Mouse (Mus musculus): ENCODE results near the gene Btg2. TPM values are rescaled to one million over a fixed set of nuclear protein-coding genes. Genes with fewer than 3 reads are reported as not detected.

Btg2 gene
- total and polyA plus RNA-seq, 3 experiments = 7.2 to 19.7 (median 11.6) TPM

DNA sequence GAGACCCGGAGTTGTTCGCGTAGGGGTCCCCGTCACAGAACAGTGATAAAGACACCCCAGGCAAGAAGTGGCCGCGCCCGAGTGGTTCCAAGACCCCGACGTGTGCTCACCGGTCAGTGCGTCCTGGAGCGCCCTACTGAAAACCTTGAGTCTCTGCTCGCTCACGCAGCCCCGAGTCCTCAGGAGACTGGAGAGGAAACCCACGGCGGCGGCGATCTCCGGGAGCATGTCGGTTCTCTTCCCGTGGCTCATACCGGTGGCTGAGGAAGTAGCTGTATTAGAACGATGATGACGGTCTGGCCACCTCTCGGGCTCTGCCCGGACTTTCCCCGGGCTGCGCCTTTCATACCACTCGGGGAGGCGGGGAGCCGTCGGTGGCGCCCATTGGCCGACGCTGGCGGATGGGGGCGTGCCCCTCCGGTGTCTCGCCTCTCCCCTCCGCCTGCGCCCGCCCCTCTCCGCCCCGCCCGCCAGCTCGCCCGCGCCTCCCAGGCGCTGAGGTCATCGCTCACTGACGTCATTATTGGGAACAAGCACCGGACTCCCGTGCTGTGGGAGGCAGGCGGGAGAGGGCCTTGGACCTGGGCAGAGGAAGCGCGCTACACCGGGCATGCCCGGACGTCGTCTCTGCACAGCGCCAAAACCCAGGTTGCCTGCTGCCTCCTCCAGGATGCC lies at the start of gene Btg2 (continued):
- no peak for TF ChIP-seq ZNF384 (IDR thresholded peaks at IDR 0.05; ENCODE audit: low read depth, low read length)

DNA sequence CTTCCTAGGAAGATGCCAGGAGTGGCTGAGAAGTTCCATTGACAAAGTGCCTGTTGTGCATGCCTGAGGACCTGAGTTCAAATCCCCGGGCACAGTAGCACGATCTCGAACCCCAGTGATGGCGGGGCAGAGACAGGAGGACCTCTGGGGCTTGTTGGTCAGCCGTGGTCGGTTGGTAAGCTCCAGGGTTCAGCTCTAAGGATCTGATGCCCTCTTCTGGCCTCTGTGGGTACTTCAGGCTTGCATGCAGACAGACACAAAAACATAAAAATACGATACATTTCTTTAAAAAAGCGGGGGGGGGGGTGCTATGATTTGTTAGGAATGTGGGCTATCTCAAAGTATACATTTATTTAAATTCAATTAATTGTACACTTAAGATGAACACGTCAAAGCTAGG lies 43.3 kb upstream of the Btg2 start:
- in situ Hi-C loops (cut with MboI; ENCODE audit: low pct_ligation_motif_present, low pct_unique_long_range_greater_than_20kb, low sequenced_read_pairs) (no loop called here), dilution Hi-C loops (cut with MboI; ENCODE audit: extremely low pct_ligation_motif_present, extremely low pct_unique_long_range_greater_than_20kb, low sequenced_read_pairs) (no loop called here)
- DNase-seq (ENCODE audit: extremely low read depth) = peak; percentile 50
- H3K4me3 ChIP-seq (replicated peaks in 1 of 3; ENCODE audit: low read depth in 2 of 3, low read length in 2 of 3, poor library complexity in 1 of 3) = no peak overlapping the region
- peaks cover 9% of the 10 kb centered on the region for H3K9me3 ChIP-seq (replicated peaks; ENCODE audit: low read length)
- TF ChIP-seq CTCF (conservative IDR thresholded peaks at IDR 0.05 in 1 of 2, IDR thresholded peaks at IDR 0.05 in 1 of 2; ENCODE audit: low read depth in 2 of 2, low read length in 2 of 2) = peak; percentile 40 to 73; a peak in 3 of 4 replicates
- TF ChIP-seq ZC3H11A (IDR thresholded peaks at IDR 0.05; ENCODE audit: low read depth, low read length) = 0 out of 2 replicates have a peak, but pooled peaks have one; percentile 26
- peak; percentile 68 for TF ChIP-seq RAD21 (IDR thresholded peaks at IDR 0.05; ENCODE audit: low read depth, low read length)
- no peak for TF ChIP-seq ZMIZ1 (IDR thresholded peaks at IDR 0.05; ENCODE audit: low read depth, low read length)
- TF ChIP-seq JUN (IDR thresholded peaks at IDR 0.05; ENCODE audit: insufficient read depth, low read depth, low read length) = no peak
- TF ChIP-seq SMC3 (IDR thresholded peaks at IDR 0.05; ENCODE audit: low read depth, low read length) = peak; percentile 61
- TF ChIP-seq TBP (conservative IDR thresholded peaks at IDR 0.05; ENCODE audit: low read depth, low read length) = no peak
- H3K27ac ChIP-seq (ENCODE audit: insufficient read depth, low read depth) = no peak overlapping the region
- no peaks in the 10 kb centered on the region for H3K36me3 ChIP-seq (replicated peaks in 1 of 2; ENCODE audit: control insufficient read depth in 1 of 2, insufficient read depth in 1 of 2, low read length in 1 of 2)
- H3K27me3 ChIP-seq (replicated peaks) = peaks cover 22% of the 10 kb centered on the region
- H3K4me1 ChIP-seq (ENCODE audit: control insufficient read depth in 1 of 2, insufficient read depth in 2 of 2) = peaks cover 0 to 6% of the 10 kb centered on the region in 2 experiments; a peak in 1 of 4 replicates
- H3K79me2 ChIP-seq (replicated peaks; ENCODE audit: control insufficient read depth, extremely low read depth, insufficient read depth, poor library complexity, severe bottlenecking) = no peaks in the 10 kb centered on the region
- no peak overlapping the region for H3K4me2 ChIP-seq (ENCODE audit: insufficient read depth, low read depth, poor library complexity, severe bottlenecking)
- H3K9ac ChIP-seq (ENCODE audit: insufficient read depth, low read depth) = no peak overlapping the region

DNA sequence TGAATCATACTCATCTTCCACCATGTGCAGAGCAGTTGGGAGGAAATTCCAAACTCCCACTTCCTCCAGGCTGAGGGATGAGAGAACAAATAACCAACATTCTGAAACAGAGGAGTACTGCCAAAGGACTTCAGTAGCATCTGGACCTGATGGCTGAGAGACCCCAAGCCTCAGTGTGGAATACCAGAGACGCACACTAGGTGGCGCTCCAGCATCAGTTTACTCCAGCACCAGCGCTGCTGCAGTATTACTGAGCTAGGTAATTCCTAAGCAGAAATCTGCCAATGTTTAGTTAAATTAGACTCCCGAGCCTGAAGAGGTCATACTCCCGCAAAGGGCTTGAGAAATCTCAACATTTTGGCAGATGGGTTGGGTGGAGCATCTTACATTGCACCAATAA lies 41.3 kb upstream of the Btg2 start:
- peaks cover 0 to 6% of the 10 kb centered on the region in 2 experiments; a peak in 1 of 4 replicates for H3K4me1 ChIP-seq (ENCODE audit: control insufficient read depth in 1 of 2, insufficient read depth in 2 of 2)
- no peaks in the 10 kb centered on the region for H3K36me3 ChIP-seq (replicated peaks in 1 of 2; ENCODE audit: control insufficient read depth in 1 of 2, insufficient read depth in 1 of 2, low read length in 1 of 2)
- DNase-seq (ENCODE audit: extremely low read depth) = peak; percentile 75
- no peak overlapping the region for H3K4me3 ChIP-seq (replicated peaks in 1 of 3; ENCODE audit: low read depth in 2 of 3, low read length in 2 of 3, poor library complexity in 1 of 3)
- in situ Hi-C loops (cut with MboI; ENCODE audit: low pct_ligation_motif_present, low pct_unique_long_range_greater_than_20kb, low sequenced_read_pairs) = no loop called here
- H3K4me2 ChIP-seq (ENCODE audit: insufficient read depth, low read depth, poor library complexity, severe bottlenecking) = no peak overlapping the region
- H3K9ac ChIP-seq (ENCODE audit: insufficient read depth, low read depth) = no peak overlapping the region
- dilution Hi-C loops (cut with MboI; ENCODE audit: extremely low pct_ligation_motif_present, extremely low pct_unique_long_range_greater_than_20kb, low sequenced_read_pairs) = no loop called here
- no peaks in the 10 kb centered on the region for H3K79me2 ChIP-seq (replicated peaks; ENCODE audit: control insufficient read depth, extremely low read depth, insufficient read depth, poor library complexity, severe bottlenecking)
- peaks cover 9% of the 10 kb centered on the region for H3K9me3 ChIP-seq (replicated peaks; ENCODE audit: low read length)
- no peak overlapping the region for H3K27ac ChIP-seq (ENCODE audit: insufficient read depth, low read depth)
- peaks cover 27% of the 10 kb centered on the region for H3K27me3 ChIP-seq (replicated peaks)
- TF ChIP-seq ZNF384 (IDR thresholded peaks at IDR 0.05; ENCODE audit: low read depth, low read length) (no peak), SIN3A (IDR thresholded peaks at IDR 0.05; ENCODE audit: low read length) (no peak), GABPA (IDR thresholded peaks at IDR 0.05; ENCODE audit: insufficient replicate concordance, low read depth, low read length) (no peak), RCOR1 (conservative IDR thresholded peaks at IDR 0.05; ENCODE audit: low read depth, low read length) (0 out of 2 replicates have a peak, but pooled peaks have one; percentile 12), PAX5 (IDR thresholded peaks at IDR 0.05; ENCODE audit: low read length) (no peak), EP300 (IDR thresholded peaks at IDR 0.05; ENCODE audit: low read length) (no peak), MYC (IDR thresholded peaks at IDR 0.05; ENCODE audit: low read depth, low read length) (no peak), JUND (conservative IDR thresholded peaks at IDR 0.05; ENCODE audit: low read depth, low read length) (no peak), BHLHE40 (IDR thresholded peaks at IDR 0.05; ENCODE audit: low read depth, low read length) (no peak), MAZ (IDR thresholded peaks at IDR 0.05; ENCODE audit: low read depth, low read length) (no peak), MXI1 (IDR thresholded peaks at IDR 0.05; ENCODE audit: low read depth, low read length) (no peak), USF2 (conservative IDR thresholded peaks at IDR 0.05; ENCODE audit: low read depth, low read length) (no peak), ETS1 (conservative IDR thresholded peaks at IDR 0.05; ENCODE audit: low read depth, low read length) (no peak), MAFK (IDR thresholded peaks at IDR 0.05; ENCODE audit: insufficient replicate concordance, low read length) (no peak), ZMIZ1 (IDR thresholded peaks at IDR 0.05; ENCODE audit: low read depth, low read length) (no peak), POLR2AphosphoS2 (IDR thresholded peaks at IDR 0.05; ENCODE audit: low read depth, low read length) (no peak), IRF4 (IDR thresholded peaks at IDR 0.05; ENCODE audit: low read depth, low read length) (0 out of 2 replicates have a peak, but pooled peaks have one; percentile 11), USF1 (IDR thresholded peaks at IDR 0.05; ENCODE audit: low read depth, low read length) (no peak), CHD1 (IDR thresholded peaks at IDR 0.05; ENCODE audit: low read depth, low read length) (no peak), UBTF (IDR thresholded peaks at IDR 0.05; ENCODE audit: low read depth, low read length) (no peak), RAD21 (IDR thresholded peaks at IDR 0.05; ENCODE audit: low read depth, low read length) (peak; percentile 88), ELF1 (IDR thresholded peaks at IDR 0.05; ENCODE audit: low read depth, low read length) (no peak), HCFC1 (IDR thresholded peaks at IDR 0.05; ENCODE audit: low read depth, low read length) (no peak), CTCF (conservative IDR thresholded peaks at IDR 0.05 in 1 of 2, IDR thresholded peaks at IDR 0.05 in 1 of 2; ENCODE audit: low read depth in 2 of 2, low read length in 2 of 2) (peak; percentile 83 to 90), SMC3 (IDR thresholded peaks at IDR 0.05; ENCODE audit: low read depth, low read length) (peak; percentile 81), MEF2A (IDR thresholded peaks at IDR 0.05; ENCODE audit: borderline replicate concordance, low read depth, low read length) (no peak)

Measured in CH12.LX (cell line).